Comparison of ENCODE assay signal across 8 mouse cellular contexts in the genomic region with DNA sequence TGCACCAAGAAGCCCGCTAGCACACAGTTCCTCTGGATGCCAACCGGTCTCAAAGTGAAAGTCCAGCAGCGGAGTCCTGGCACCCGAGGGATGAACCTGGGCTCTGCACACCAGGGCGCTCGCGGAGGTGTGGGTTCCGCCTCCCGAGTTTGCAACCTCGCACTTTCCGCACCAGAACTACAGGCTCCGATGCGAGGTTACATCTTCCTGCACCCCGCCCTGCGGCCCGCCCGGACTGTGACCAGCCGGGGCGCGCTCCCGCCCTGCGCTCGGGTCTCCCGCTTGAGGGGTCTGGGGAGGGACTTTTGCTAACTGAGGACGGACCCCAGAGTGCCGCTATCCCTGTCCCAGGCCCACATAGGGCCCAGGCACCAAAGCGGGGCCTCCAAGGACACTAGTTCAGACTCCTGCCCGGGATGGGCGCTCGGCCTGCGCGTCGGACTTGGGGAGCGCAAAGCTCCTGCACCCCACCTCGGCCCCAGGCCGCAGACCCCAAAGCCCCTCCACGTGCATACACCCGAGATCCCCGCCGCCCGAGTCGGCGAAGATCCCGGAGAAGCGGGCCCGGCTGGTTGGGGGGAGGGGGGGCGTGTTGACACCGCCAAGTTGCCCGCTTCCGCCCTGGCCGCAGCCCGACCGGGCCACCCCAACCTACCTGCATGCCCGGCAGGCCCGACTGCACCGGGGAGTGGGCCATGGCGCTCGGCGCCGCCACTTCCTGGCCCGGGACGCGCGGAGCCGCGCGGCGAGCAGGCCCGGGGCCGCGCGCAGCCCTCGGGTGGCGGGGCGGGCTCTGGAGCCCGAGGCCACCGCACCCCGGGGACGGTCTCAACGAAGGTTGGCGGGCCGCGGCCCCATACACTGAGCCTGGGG. TPM values are rescaled to one million over a fixed set of nuclear protein-coding genes. Genes with fewer than 3 reads are reported as not detected.
DNase-seq lines count a peak whose midpoint lies in the region; ATAC-seq and TF ChIP-seq lines count a peak whose summit lies in the region.

No protein-coding gene starts in this region.

- WGBS in heart, postnatal 0 days, result under 1% methylated on average over 61 of the region's 83 CpGs
- WGBS in macrophage (ENCODE audit: missing documents), result 2% methylated on average over 64 of the region's 83 CpGs

- H3K9ac ChIP-seq in ES-E14 (ENCODE audit: insufficient read depth, low read depth, low read length, poor library complexity, severe bottlenecking), result peak overlapping the region; percentile 83
- H3K9ac ChIP-seq in heart, postnatal 0 days (replicated peaks; ENCODE audit: low read depth, low read length), result peak overlapping the region; percentile 98

- no peaks in the 10 kb centered on the region for H3K27me3 ChIP-seq in heart, postnatal 0 days (ENCODE audit: control insufficient read depth, insufficient read depth, low read length)

- TF ChIP-seq CTCF in embryonic fibroblast, embryonic 13.5 days (IDR thresholded peaks at IDR 0.05; ENCODE audit: borderline replicate concordance, insufficient read depth, low read length), result no peak
- TF ChIP-seq CTCF in heart, postnatal 0 days (IDR thresholded peaks at IDR 0.05; ENCODE audit: low read depth), result no peak

- TF ChIP-seq EP300 in heart, postnatal 0 days (IDR thresholded peaks at IDR 0.05; ENCODE audit: low read depth), result no peak

- H3K4me2 ChIP-seq in heart, postnatal 0 days (ENCODE audit: low read depth, low read length), result peak overlapping the region; percentile 83

- no peak for DNase-seq in ES-E14 (ENCODE audit: low read depth, low spot score)
- peak; percentile 68 for DNase-seq in adrenal gland, postnatal 25 days
- peak; percentile 64 for DNase-seq in heart, postnatal 0 days (ENCODE audit: low spot score)
- DNase-seq in kidney, postnatal 14 days, result peak; percentile 85
- DNase-seq in skeletal muscle tissue, adult 2 months (ENCODE audit: low read depth, low spot score), result peak; percentile 22
- peak; percentile 61 to 70 for DNase-seq in urinary bladder, postnatal 4 days (ENCODE audit: low spot score in 2 of 2)

- H3K4me3 ChIP-seq in ES-E14 (ENCODE audit: insufficient read depth in 1 of 2, low read depth in 1 of 2, low read length in 2 of 2, poor library complexity in 1 of 2, severe bottlenecking in 1 of 2) (peak overlapping the region; percentile 96 to 97), macrophage (ENCODE audit: inconsistent target) (peak overlapping the region; percentile 57)
- peak overlapping the region; percentile 99 for H3K4me3 ChIP-seq in embryonic fibroblast, embryonic 13.5 days (ENCODE audit: insufficient read depth, low read length)
- peak overlapping the region; percentile 84 for H3K4me3 ChIP-seq in heart, postnatal 0 days (ENCODE audit: low read depth, low read length)

- H3K27ac ChIP-seq in ES-E14 (ENCODE audit: insufficient read depth, low read depth, low read length, poor library complexity, severe bottlenecking) (peak overlapping the region; percentile 23), macrophage (no peak overlapping the region)
- peak overlapping the region; percentile 59 for H3K27ac ChIP-seq in embryonic fibroblast, embryonic 13.5 days (ENCODE audit: insufficient read depth, low read length)
- peak overlapping the region; percentile 98 for H3K27ac ChIP-seq in heart, postnatal 0 days (ENCODE audit: low read depth)

- H3K9me3 ChIP-seq in ES-E14 (ENCODE audit: control insufficient read depth, insufficient read depth, low read depth, low read length), result no peaks in the 10 kb centered on the region
- no peaks in the 10 kb centered on the region for H3K9me3 ChIP-seq in heart, postnatal 0 days (replicated peaks; ENCODE audit: control insufficient read depth, low read length)

- 0 out of 2 replicates have a peak, but pooled peaks cover 2% of the 10 kb centered on the region for H3K36me3 ChIP-seq in ES-E14 (ENCODE audit: control insufficient read depth, insufficient read depth, low read length, poor library complexity, severe bottlenecking)
- peaks cover 6% of the 10 kb centered on the region; the same call in 1 of the 2 replicates for H3K36me3 ChIP-seq in heart, postnatal 0 days (replicated peaks; ENCODE audit: control insufficient read depth, insufficient read depth, low read length)
- no peaks in the 10 kb centered on the region for H3K36me3 ChIP-seq in macrophage (ENCODE audit: inconsistent target)

- in situ Hi-C loops in ES-E14 (cut with MboI; ENCODE audit: low sequenced_read_pairs in 2 of 2, unreplicated experiment in 2 of 2), result no loop called here

- peaks cover 51% of the 10 kb centered on the region for H3K79me2 ChIP-seq in macrophage (ENCODE audit: inconsistent target)

- ATAC-seq in heart, postnatal 0 days (ENCODE audit: insufficient read depth, low read depth), result peak; percentile 74

- peaks cover 1 to 3% of the 10 kb centered on the region in 2 experiments; a peak in 2 of 4 replicates for H3K4me1 ChIP-seq in ES-E14 (ENCODE audit: control insufficient read depth in 2 of 2, insufficient read depth in 2 of 2, low read length in 2 of 2, poor library complexity in 1 of 2)
- peaks cover 9% of the 10 kb centered on the region; the same call in 1 of the 2 replicates for H3K4me1 ChIP-seq in embryonic fibroblast, embryonic 13.5 days (ENCODE audit: control insufficient read depth, insufficient read depth, low read length)
- H3K4me1 ChIP-seq in heart, postnatal 0 days (ENCODE audit: control insufficient read depth, insufficient read depth), result peaks cover 33% of the 10 kb centered on the region

- TF ChIP-seq POLR2A in embryonic fibroblast, embryonic 13.5 days (IDR thresholded peaks at IDR 0.05; ENCODE audit: low read depth, low read length), result no peak; the same call in 1 of the 2 replicates

TF ChIP-seq in ES-E14, 5 proteins besides CTCF, POLR2A, EP300 and RAD21:
- no peak for TF ChIP-seq CHD2 (IDR thresholded peaks at IDR 0.05; ENCODE audit: low read depth, low read length)
- TF ChIP-seq MAFK (IDR thresholded peaks at IDR 0.05; ENCODE audit: insufficient read depth, low read depth, low read length), result no peak
- TF ChIP-seq HCFC1 (IDR thresholded peaks at IDR 0.05; ENCODE audit: borderline replicate concordance, insufficient read depth, low read length), result no peak
- TF ChIP-seq ZC3H11A (IDR thresholded peaks at IDR 0.05; ENCODE audit: borderline replicate concordance, low read depth, low read length), result no peak
- no peak for TF ChIP-seq ZNF384 (IDR thresholded peaks at IDR 0.05; ENCODE audit: low read depth, low read length)
TF ChIP-seq in ES-E14: peak in this region for 0.

RNA-seq across cellular contexts. Expression of a gene that starts 1.3 kb away (rescaled TPM):
- total RNA-seq in ES-E14 (2012; rRNA removed), result 21.2 and 39.5 TPM in 2 replicates
- 110 and 127 TPM in 2 replicates for total RNA-seq in adrenal gland, postnatal 25 days (2021)
- 94.6 and 102 TPM in 2 replicates for polyA plus RNA-seq in embryonic fibroblast, embryonic 13.5 days (2011; ENCODE audit: insufficient read length, low read depth, missing spikeins)
- 62.9 and 68.3 TPM in 2 replicates for total RNA-seq in heart, postnatal 0 days (2014; rRNA removed; ENCODE audit: low replicate concordance)
- polyA plus RNA-seq in heart, postnatal 0 days (2015; fragmentation: Nextera tagmentation; extraction: Ambion mirVana), result 22.6 and 26.7 TPM in 2 replicates
- 100 to 1,000 TPM in 1 of 26 experiments, 10 to 100 TPM in 25; 41.8 to 107 (median 67.7) TPM for total RNA-seq in macrophage (2018; cell fraction: chromatin; rRNA removed)
- 10 to 100 TPM; 48.2 to 77.8 (median 57.2) TPM for total RNA-seq in macrophage (2018; cell fraction: cytosol; rRNA removed)
- 10 to 100 TPM; 35.1 to 89.9 (median 60.8) TPM for total RNA-seq in macrophage (2018; cell fraction: nucleus; rRNA removed)
- 56.6 to 88.8 TPM (median 62.9 TPM) in 3 replicates for polyA plus RNA-seq in macrophage (2018)
